Mouse (Mus musculus) c-Kit-positive CD71-positive TER-119-positive erythroid progenitor cells, embryonic 14.5 days (primary cell): ENCODE data around the gene Cux1.

Experiments used
- DNase-seq: peaks from one replicate; pipeline ENCODE4 v3.0.0-alpha.2; 2013; ENCODE audit warnings: low spot score

Cux1 gene

GRCm38 (mm10) chr5:136535976-136536725 is 31.1 kb downstream of the Cux1 start:
- DNase-seq, result no peak

GRCm38 (mm10) chr5:136535204-136535603 is 32.1 kb downstream of the Cux1 start:
- DNase-seq, result no peak

- no peak for DNase-seq
These were observed 33.7 kb downstream of the Cux1 start for GRCm38 (mm10) chr5:136533371-136534276.

DNA sequence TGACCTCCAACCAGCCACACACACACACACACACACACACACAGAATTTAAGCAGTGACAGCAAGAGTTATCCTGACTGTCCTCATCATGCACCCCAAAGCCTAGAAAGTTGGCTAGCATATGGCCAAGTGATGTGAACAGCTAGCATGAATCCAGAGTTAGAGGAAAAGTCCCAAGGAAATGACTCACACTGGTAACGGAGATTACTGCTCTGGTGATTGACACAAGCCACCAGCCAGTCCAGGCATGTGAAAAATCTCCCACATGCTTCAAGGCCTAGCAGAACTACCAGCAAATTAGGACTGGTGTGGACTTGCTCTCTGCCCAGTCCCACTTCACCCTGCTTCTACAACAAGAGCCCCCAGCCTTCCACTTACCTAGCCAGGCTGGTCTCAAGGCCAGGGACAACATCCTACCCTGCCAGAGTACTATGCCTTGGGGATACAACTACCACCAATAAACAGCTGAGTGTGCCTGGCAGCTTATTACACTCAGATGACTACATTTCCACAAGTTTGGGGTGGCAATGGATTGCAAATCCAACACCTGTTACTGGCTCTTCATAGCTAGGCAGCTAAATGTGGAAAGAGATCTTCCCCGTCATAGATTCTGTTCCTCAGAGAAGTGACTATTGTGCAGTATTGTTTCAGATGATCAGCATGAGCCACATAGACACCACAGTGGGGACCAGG is 35.5 kb downstream of the Cux1 start:
- no peak for DNase-seq

GRCm38 (mm10) chr5:136530931-136531330 is 36.4 kb downstream of the Cux1 start:
- no peak for DNase-seq

DNA sequence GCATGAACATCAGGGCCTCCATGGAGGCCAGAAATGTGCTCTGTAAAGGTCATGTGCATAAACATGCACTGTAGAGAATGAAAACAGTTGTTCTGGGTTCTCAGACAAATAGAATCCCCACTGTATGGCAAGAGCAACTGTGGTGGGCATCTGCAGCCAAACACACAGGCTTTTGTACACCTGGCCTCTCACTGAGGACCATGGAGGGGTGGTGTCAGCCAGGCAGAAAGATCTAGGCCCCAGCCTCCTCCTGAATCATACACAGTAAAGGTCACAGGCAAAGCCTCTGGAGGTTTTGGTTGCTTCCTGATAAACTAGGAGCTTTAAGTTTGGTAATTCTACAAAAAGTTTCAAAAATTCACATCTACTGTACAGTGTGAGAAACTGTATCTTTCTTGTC is 38.1 kb downstream of the Cux1 start:
- DNase-seq, result no peak

GRCm38 (mm10) chr5:136527871-136528270 is 39.4 kb downstream of the Cux1 start:
- no peak for DNase-seq

GRCm38 (mm10) chr5:136526545-136526909 is 40.8 kb downstream of the Cux1 start:
- no peak for DNase-seq

DNA sequence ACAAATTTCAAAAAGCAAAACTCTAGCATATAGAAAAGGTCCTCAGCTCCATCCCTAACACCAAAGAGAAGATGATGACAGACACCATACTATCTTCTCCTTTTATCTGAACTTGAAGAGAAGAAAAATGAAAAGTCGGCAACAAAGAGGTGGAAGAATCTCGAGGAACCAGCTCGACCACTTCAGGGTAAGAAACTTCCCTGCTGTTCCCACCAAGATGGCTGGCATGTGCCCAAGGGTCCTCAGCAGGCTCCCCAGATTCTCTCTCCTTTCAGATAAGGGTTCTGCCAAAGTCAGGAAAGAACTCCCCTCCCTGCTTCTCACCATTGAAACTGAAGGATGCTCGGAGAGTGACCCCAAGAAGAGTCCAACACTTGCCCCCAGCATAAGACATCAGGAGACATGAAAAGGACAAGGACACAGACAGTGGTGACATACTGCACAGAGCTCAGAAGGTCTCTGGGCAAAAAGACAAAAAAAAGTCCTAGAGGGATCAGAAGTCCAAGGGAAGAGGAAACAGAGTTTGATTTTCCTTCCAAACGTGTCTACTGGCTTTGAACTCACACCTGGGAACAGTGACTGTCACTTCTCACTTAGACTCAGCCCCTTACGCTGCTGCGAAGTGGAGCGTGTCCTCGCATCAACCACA is 41.3 kb downstream of the Cux1 start:
- no peak for DNase-seq

GRCm38 (mm10) chr5:136522843-136523463 is 44.3 kb downstream of the Cux1 start:
- DNase-seq, result no peak

DNA sequence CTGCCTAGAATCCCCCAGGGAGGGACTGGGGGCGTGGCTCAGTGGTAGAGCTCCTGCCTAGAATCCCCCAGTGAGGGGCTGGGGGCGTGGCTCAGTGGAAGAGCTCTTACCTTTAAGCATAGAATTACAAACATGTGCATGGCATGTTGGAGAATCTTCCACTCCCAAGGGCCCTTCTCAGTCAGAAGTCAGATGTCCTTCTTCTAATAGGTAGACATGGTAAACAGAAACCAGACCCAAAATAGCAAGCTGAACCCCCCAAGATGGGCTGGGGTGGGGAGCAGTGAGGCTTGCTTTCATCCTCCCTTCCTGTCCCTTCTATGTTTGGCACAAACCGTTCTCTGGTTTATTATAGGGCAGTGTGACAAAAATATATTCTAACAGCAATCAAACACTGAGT is 45.6 kb downstream of the Cux1 start:
- DNase-seq, result no peak

DNA sequence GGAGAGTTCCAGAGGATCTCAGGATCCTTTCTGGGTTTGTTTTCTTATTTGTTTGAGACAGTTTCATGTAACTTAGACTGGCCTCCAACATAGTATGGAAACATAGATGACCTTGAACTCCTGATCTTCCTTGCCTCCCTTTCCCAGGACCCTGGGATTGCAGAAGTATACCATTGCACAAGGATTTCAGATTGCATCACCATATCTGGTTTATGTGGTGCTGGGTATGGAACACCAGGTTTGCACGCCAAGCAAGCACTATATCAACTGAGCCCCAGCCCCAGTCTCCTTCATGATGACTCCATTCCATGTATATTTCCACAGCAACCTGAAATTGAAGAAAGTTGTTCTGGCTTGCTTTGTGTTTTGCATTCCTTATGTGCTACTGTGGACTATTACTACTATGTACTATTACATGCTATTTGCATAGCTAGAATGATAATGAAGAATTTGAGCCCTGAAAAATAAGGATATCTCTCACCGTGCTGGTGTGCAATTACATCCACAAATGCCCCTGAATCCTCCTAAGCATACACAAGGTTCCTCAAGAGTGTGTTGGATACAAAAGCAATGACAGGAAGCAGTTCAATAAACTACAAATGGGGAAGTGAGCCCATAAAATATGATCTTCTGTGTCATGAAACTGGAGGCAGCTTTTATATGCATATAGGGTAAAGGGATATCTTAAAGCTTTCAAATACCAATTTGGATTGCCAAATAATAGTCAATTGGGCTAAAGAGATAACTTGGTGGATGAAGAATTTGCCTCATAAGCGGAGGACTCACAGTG is 48.4 kb downstream of the Cux1 start:
- DNase-seq, result no peak

- DNase-seq, result no peak
These were observed 49.8 kb downstream of the Cux1 start for GRCm38 (mm10) chr5:136517510-136517909.

- DNase-seq, result no peak
These were observed 50.7 kb downstream of the Cux1 start for GRCm38 (mm10) chr5:136516593-136516992.

DNA sequence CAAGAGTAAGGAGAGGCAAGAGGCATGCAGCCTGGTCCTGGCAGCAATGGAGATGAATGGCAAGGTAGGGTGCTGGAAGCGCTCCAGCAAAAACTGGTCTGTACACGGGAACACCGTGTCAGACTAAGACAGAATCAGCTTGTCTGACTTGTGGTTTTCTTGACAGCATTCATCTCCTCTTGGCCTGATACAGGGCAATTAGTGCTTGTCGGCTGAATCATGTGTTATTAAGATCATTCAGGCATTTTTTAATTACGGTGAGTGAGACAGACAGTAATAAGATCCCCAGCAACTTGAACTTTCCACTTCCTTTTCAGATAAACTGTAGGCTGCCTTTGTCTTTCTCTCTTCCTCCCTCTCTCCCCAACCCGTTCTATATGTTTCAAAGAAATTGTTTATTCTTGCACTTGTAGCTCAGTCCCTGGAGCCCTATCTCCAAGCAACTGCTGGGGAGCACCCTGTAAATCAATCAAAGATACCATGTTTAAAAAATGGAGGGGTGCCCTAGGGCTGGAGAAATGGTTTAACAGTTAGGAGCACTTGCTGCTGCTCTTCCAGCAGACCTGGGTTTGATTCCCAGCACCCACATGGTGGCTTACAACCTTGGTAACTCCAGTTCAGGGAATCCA is 53.1 kb downstream of the Cux1 start:
- no peak for DNase-seq

GRCm38 (mm10) chr5:136512103-136512674 is 55.1 kb downstream of the Cux1 start:
- no peak for DNase-seq

DNA sequence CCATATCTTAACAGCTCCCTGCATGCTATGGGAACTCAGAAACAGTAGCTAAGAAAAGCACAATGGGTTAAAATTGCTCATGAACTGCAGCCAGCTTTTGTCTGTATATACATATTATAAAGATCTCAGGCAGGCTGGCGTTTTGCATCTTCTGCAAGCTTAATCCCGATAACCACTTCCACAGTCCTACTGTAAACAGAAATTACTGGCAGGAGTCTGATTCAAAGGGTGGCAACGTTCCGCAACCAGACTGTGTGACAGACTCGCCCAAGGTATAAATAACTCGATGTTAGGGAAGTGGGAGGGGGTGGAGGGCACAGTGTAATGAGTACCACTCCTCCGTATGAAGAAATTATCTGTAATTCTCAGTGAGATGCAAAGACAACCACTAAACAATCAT is 55.9 kb downstream of the Cux1 start:
- DNase-seq, result no peak

- no peak for DNase-seq
These were observed 56.7 kb downstream of the Cux1 start for GRCm38 (mm10) chr5:136510609-136511008.

GRCm38 (mm10) chr5:136507629-136508028 is 59.7 kb downstream of the Cux1 start:
- DNase-seq, result no peak

GRCm38 (mm10) chr5:136506262-136506661 is 61.0 kb downstream of the Cux1 start:
- no peak for DNase-seq
